Mouse (Mus musculus) cerebellum, adult 2 months (tissue): ENCODE measurements around the gene Ndufa13. TPM values are rescaled to one million over a fixed set of nuclear protein-coding genes. Genes with fewer than 3 reads are reported as not detected.

ENCODE experiments used
- DNase-seq, 2 experiments: peaks; one replicate each; pipeline ENCODE4 v3.0.0; 2021
- H3K27ac ChIP-seq: fragments of 200-500 bp; 2 replicates; pipeline ENCODE4 v1.5.1; 2012; ENCODE audit warnings: low read length, control low read depth, inconsistent platforms; ENCODE audit not compliant: insufficient read depth
- H3K27me3 ChIP-seq: fragments of 200-500 bp; 2 replicates; pipeline ENCODE4 v1.6.1; 2012; ENCODE audit warnings: inconsistent platforms, mild to moderate bottlenecking, low read length, moderate library complexity; ENCODE audit not compliant: control insufficient read depth, insufficient read depth
- H3K4me1 ChIP-seq: fragments of 200-500 bp; 2 replicates; pipeline ENCODE4 v1.6.1; 2011; ENCODE audit warnings: low read length; ENCODE audit not compliant: control insufficient read depth, insufficient read depth
- H3K4me3 ChIP-seq: fragments of 200-500 bp; replicated peaks from 2 replicates; pipeline ENCODE3; 2011; ENCODE audit warnings: mild to moderate bottlenecking, low read depth, low read length, control low read depth; ENCODE audit not compliant: insufficient read depth
- CTCF ChIP-seq: fragments of 200-500 bp; IDR thresholded peaks from 2 replicates; pipeline ENCODE4 v1.5.1; 2011; ENCODE audit warnings: low read depth, mild to moderate bottlenecking, control low read depth, low read length, moderate library complexity, borderline replicate concordance; ENCODE audit not compliant: insufficient read depth
- POLR2A ChIP-seq: fragments of 200-500 bp; IDR thresholded peaks from 2 replicates; pipeline ENCODE4 v1.6.1; 2011; ENCODE audit warnings: low read length, control low read depth, borderline replicate concordance; ENCODE audit not compliant: insufficient read depth
- WGBS: fragments of 180-500 bp; shearing (Covaris S2); methylation state at CpG from one replicate; pipeline ENCODE4 v1.1.7; 2018; 5-methylcytosine and 5-hydroxymethylcytosine counted together
- polyA plus RNA-seq: library from polyadenylated mRNA; depleted of rRNA; stranded (reverse); fragments of >200 nt; gene quantifications from 2 replicates; pipeline ENCODE4 v1.2.3, GENCODE M21; 2012; rRNA removed

Gene Ndufa13
- polyA plus RNA-seq, 1 experiment, result 239 TPM

DNA sequence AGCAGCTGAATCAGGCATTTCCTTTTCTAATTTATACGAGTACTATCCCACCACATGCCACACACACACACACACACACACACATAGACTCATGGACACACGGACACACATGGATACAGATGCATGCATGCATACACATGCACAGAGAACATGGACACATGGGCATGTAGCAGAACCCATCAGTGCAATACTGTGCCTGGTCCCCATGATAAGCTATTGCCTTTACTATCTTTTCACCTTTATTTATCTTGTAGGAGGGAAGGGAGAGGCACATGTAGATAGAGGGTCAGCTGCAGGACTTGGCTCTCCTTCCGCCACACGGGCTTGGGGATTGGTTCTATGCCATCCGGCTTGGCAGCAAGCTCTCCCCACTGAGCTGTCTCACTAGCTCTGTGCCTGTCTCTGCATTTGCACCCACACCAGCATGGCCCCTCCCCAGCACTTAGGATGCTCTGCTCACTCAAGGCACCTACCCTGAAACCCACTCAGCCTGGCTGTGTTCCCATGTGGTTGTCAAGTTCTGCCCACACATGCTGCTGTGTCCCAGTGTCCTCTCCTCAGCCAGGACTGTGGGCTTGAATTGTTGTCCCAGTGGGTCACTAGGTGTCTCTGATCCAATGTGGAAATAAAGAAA, 38.9 kb downstream of the Ndufa13 start:
- Histone ChIP-seq H3K27ac (no peak overlapping the region), H3K4me1 (peaks cover 11% of the 10 kb centered on the region), H3K27me3 (no peaks in the 10 kb centered on the region), H3K4me3 (no peak overlapping the region)
- no peak for DNase-seq
- 23% methylated on average over 5 of the region's 5 CpGs for WGBS
- TF ChIP-seq CTCF (no peak), POLR2A (no peak)

DNA sequence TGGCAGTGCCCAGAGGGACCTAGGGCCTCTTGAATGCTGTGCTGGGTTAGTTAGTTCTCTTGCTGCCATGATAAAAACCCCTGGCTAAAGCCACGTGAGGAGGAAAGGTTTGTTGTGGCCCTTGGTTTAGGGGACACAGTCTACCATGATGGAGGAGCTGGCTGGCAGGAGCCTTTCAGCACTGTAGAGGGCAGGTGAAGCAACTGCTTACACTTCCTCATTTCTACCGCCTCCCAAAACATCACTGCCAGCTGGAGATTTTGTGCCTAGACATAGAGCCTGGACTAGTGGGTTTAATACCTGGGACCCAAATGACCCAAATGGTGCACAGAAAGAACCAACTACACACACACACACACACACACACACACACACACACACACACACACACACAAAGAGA, 41.1 kb downstream of the Ndufa13 start:
- TF ChIP-seq POLR2A (no peak), CTCF (no peak)
- Histone ChIP-seq H3K27me3 (no peaks in the 10 kb centered on the region), H3K4me1 (peaks cover 11% of the 10 kb centered on the region), H3K27ac (no peak overlapping the region), H3K4me3 (no peak overlapping the region)
- 72% methylated on average over 2 of the region's 2 CpGs for WGBS
- DNase-seq, result no peak

DNA sequence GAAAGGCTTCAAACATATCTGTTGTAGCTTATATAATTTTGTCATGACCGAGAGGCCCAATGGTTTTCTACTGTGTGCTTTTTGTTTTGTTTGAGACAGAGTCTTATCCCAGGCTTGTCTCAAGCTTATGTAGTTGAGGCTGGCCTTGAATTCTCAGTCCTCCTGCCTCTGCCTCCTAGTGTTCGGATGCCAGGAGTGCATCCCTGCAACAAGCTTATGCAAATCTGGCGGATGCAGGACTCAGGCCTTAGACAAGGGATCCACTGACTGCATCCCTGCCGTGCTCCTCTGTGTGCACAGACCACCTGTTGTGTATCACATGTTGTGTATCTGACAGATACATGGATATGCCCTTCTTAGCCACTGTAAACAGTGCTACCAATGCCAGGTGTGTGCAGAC, 41.6 kb downstream of the Ndufa13 start:
- no peak for TF ChIP-seq POLR2A
- no peak for TF ChIP-seq CTCF
- WGBS, result 67% methylated on average over 4 of the region's 4 CpGs

DNA sequence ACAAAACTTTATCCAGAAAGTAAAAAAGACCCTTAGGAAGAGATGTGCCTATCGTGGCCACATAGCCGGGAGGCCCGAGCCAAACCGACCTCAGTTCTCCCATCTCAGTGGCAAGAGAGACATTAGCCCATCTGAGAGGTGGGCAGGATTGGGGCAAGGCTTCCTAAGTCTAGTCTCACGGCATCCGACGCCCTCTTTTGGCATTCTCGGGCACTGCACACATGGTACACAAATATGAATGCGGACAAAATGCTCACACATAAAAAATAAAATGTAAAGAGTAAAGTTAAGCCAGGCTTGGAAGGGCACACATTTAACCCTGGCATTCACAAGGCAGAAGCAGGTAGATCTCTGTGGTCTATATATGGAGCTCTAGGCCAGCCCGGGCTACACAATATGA, 48.5 kb downstream of the Ndufa13 start:
- 94% methylated on average over 10 of the region's 10 CpGs for WGBS
- TF ChIP-seq CTCF (no peak), POLR2A (no peak)
- no peak overlapping the region for H3K27ac ChIP-seq
- no peak overlapping the region for H3K4me3 ChIP-seq
- no peak for DNase-seq
- no peaks in the 10 kb centered on the region for H3K27me3 ChIP-seq
- no peaks in the 10 kb centered on the region for H3K4me1 ChIP-seq

More for the DNA sequence above, 41.6 kb downstream of the Ndufa13 start:
- Histone ChIP-seq H3K4me3 (no peak overlapping the region), H3K4me1 (peaks cover 11% of the 10 kb centered on the region), H3K27ac (no peak overlapping the region), H3K27me3 (no peaks in the 10 kb centered on the region)
- no peak for DNase-seq

DNA sequence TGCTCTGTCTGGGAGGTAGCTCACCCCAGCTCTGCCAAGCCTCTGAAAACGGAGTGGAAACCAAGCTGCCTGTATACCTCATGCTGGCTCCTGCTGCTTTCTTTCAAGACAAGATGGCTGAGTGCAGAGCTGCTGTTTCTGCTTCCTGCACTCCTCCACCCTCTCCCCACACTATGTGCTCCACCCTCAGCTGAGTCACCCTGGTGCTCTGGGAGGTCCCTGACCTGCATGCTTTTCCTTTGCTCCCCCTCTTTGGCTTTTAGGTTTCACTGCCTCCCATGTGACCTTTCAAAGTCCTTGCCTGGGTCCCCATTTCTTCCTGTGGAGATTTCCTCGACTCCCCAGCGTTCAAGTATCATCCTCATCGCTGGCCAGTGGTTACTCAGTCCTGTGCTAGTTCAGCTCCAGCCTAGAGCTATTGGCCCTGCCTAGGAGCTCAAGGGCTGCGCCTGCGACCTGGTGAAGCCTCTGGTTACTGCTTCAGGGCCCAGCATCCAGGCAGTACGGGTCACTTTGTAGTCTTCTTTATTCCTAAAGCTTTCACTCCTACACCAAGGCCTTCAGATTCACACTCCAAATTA, 51.3 kb downstream of the Ndufa13 start:
- H3K27ac ChIP-seq, result no peak overlapping the region
- no peak for DNase-seq
- no peaks in the 10 kb centered on the region for H3K27me3 ChIP-seq
- H3K4me3 ChIP-seq, result no peak overlapping the region
- H3K4me1 ChIP-seq, result no peaks in the 10 kb centered on the region
- 76% methylated on average over 7 of the region's 7 CpGs for WGBS
- TF ChIP-seq POLR2A (no peak), CTCF (no peak)

DNA sequence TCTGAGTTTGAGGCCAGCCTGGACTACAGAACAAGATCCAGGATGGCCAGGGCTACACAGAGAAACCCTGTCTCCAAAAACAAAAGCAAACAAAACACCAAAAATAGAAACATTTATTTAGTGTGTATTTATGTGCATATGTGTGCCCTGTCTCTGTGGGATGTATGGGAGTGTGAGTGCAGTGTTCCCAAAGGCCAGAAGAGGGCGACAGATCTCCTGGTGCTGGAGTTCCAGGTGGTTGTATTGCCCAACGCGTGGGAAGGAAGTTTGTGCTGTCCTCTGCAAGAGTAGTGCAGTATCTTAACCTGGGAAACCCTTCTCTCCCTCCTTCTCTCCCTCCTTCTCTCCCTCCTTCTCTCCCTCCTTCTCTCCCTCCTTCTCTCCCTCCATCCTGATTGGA, 52.5 kb downstream of the Ndufa13 start:
- TF ChIP-seq CTCF (peak; percentile 32; the same call in 1 of the 2 replicates), POLR2A (no peak)
- Histone ChIP-seq H3K27ac (no peak overlapping the region), H3K27me3 (no peaks in the 10 kb centered on the region), H3K4me3 (no peak overlapping the region), H3K4me1 (no peaks in the 10 kb centered on the region)
- DNase-seq, result no peak
- 38% methylated on average over 3 of the region's 3 CpGs for WGBS

DNA sequence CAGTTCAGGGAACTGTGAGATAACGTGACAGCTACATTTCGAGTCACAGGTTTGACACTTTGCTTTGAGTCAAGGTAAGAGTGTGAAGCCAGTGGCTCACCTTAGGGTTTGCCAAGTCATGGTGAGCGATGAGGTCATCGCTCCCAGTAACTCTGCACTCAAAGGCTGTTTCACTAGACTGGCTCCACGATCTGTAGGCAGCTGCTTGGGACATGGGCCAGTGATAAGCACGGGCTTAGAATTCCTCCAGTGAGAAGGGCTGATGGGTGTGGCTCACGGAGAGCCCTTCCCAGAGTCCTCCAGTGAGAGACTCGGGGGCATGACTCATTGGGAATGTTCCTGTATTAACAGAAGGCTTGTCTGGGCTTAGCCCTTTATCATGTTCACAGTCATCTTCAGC, 53.4 kb downstream of the Ndufa13 start:
- DNase-seq, result no peak
- no peaks in the 10 kb centered on the region; the same call in 1 of the 2 replicates for H3K4me1 ChIP-seq
- H3K27me3 ChIP-seq, result no peaks in the 10 kb centered on the region
- no peak overlapping the region for H3K27ac ChIP-seq
- 70% methylated on average over 8 of the region's 8 CpGs for WGBS
- no peak for TF ChIP-seq CTCF
- TF ChIP-seq POLR2A, result no peak
- H3K4me3 ChIP-seq, result no peak overlapping the region

DNA sequence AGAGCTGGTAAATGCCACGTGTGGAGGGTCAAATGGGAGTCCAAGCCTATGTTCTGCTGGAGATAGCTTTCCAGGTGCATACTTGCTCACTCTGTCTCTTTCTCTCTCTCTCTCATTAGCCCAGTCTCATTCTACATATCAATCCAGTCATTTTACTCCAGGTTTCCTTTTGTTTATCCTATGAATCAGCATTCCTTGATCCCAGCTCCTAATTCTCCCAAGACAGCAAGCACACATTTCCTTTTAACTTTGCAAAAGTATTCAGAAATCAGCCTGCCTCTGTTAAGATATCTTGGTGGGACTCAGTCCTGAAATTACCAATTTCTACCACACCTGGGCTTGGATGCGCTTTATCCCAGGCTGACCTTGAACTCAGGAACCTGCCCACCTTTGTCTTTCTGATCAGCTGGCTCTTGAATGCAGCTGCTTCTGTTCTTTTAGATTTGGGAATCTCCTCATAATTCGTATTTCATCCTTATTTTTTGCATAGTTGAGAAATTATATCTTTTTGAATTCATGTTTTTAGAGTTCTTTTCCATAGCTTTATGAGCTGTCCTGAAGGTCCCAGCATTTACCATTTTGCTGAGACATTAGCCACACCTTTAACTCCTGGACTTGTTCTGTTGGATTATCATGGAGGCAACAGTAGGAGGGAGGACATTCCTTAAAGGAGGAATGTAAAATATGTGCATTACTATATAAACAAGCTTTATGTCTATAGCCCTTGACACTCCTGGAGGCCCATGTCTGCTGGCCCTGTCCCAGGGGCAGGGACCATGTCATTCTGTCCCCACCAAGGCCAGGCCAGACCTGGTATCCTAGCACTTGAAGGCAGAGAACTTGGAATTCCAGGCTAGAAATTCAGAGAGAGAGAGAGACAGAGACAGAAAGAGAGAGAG, 54.9 kb downstream of the Ndufa13 start:
- TF ChIP-seq POLR2A (no peak), CTCF (no peak)
- H3K27me3 ChIP-seq, result no peaks in the 10 kb centered on the region
- DNase-seq, result no peak
- no peaks in the 10 kb centered on the region; the same call in 1 of the 2 replicates for H3K4me1 ChIP-seq
- WGBS, result 83% methylated on average over 3 of the region's 3 CpGs
- no peak overlapping the region for H3K27ac ChIP-seq
- H3K4me3 ChIP-seq, result no peak overlapping the region

Other genes starting within 250 kb of the Ndufa13 start
- 2.3 and 2.6 TPM in 2 replicates for gene Zfp964, start 248.1 kb downstream of the Ndufa13 start, polyA plus RNA-seq
- gene Zfp869, start 191.8 kb downstream of the Ndufa13 start, polyA plus RNA-seq, result 24.2 and 24.5 TPM in 2 replicates
- gene Zfp963, start 152.6 kb downstream of the Ndufa13 start, polyA plus RNA-seq, result 6.3 TPM in 2 replicates
- gene Gm20422, start 127.7 kb downstream of the Ndufa13 start, polyA plus RNA-seq, result 0.46 and 0.67 TPM in 2 replicates
- gene Atp13a1, start 111.4 kb downstream of the Ndufa13 start, polyA plus RNA-seq, result 54.4 and 59.7 TPM in 2 replicates
- 30.6 and 31.4 TPM in 2 replicates for gene Zfp866, start 111.4 kb downstream of the Ndufa13 start, polyA plus RNA-seq
- gene Gmip, start 93.9 kb downstream of the Ndufa13 start, polyA plus RNA-seq, result 8.2 and 10.1 TPM in 2 replicates
- gene Lpar2, start 80.1 kb downstream of the Ndufa13 start, polyA plus RNA-seq, result 0.23 and 0.38 TPM in 2 replicates
- 17.9 and 20.3 TPM in 2 replicates for gene Pbx4, start 70.1 kb downstream of the Ndufa13 start, polyA plus RNA-seq
- gene Cilp2, start 14.9 kb downstream of the Ndufa13 start, polyA plus RNA-seq, result 0.18 and 0.41 TPM in 2 replicates
- gene Tssk6, start 374 bp downstream of the Ndufa13 start, polyA plus RNA-seq, result 0.22 and 0.29 TPM in 2 replicates
- gene Yjefn3, start 154 bp upstream of the Ndufa13 start, polyA plus RNA-seq, result 15.4 and 16.8 TPM in 2 replicates
- gene Gatad2a, start 93.8 kb upstream of the Ndufa13 start, polyA plus RNA-seq, result 31.9 and 36.9 TPM in 2 replicates
- gene Mau2, start 140.2 kb upstream of the Ndufa13 start, polyA plus RNA-seq, result 90.1 and 92.9 TPM in 2 replicates
- 41.7 and 43.6 TPM in 2 replicates for gene Sugp1, start 140.3 kb upstream of the Ndufa13 start, polyA plus RNA-seq
- gene Tm6sf2, start 170.4 kb upstream of the Ndufa13 start, polyA plus RNA-seq, result 6.9 and 7.3 TPM in 2 replicates
- 117 and 124 TPM in 2 replicates for gene Hapln4, start 180.9 kb upstream of the Ndufa13 start, polyA plus RNA-seq
- gene Ncan, start 218.3 kb upstream of the Ndufa13 start, polyA plus RNA-seq, result 13.3 and 15.2 TPM in 2 replicates
- 19.9 and 20.9 TPM in 2 replicates for gene Nr2c2ap, start 228.8 kb upstream of the Ndufa13 start, polyA plus RNA-seq
- 24.8 and 27.5 TPM in 2 replicates for gene Rfxank, start 236.6 kb upstream of the Ndufa13 start, polyA plus RNA-seq
- gene Borcs8, start 236.9 kb upstream of the Ndufa13 start, polyA plus RNA-seq, result 98.9 and 101 TPM in 2 replicates
- 0.38 and 0.43 TPM in 2 replicates for gene Mef2b, start 237.2 kb upstream of the Ndufa13 start, polyA plus RNA-seq